Mouse (Mus musculus) C2C12 (cell line): ENCODE results near the gene Myef2. TPM values are rescaled to one million over a fixed set of nuclear protein-coding genes. Genes with fewer than 3 reads are reported as not detected.
A peak's percentile ranks its signal among the peaks of the same experiment; 100 is the strongest.

Experiments used
- H3K27me3 ChIP-seq: one replicate; pipeline ENCODE4 v1.6.1; 2011; ENCODE audit not compliant: control insufficient read depth, insufficient read depth, insufficient read length
- H3K36me3 ChIP-seq: one replicate; pipeline ENCODE4 v1.6.1; 2011; ENCODE audit not compliant: control insufficient read depth, insufficient read depth
- H3K4me3 ChIP-seq: one replicate; pipeline ENCODE4 v1.5.1; 2011; ENCODE audit warnings: mild to moderate bottlenecking, control low read depth; ENCODE audit not compliant: poor library complexity, insufficient read depth, severe bottlenecking
- H3K79me2 ChIP-seq: one replicate; pipeline ENCODE4 v1.6.1; 2011; ENCODE audit not compliant: control insufficient read depth, insufficient read depth
- H3K79me3 ChIP-seq: one replicate; pipeline ENCODE4 v1.6.1; 2011; ENCODE audit warnings: low read depth, control low read depth
- H3ac ChIP-seq: one replicate; pipeline ENCODE3; 2011; ENCODE audit warnings: low read depth; ENCODE audit not compliant: control insufficient read depth, insufficient read length
- CEBPB ChIP-seq: IDR thresholded peaks from one replicate; pipeline ENCODE4 v1.6.1; 2011; ENCODE audit warnings: low read depth, mild to moderate bottlenecking, control low read depth, moderate library complexity
- CTCF ChIP-seq: IDR thresholded peaks from one replicate; pipeline ENCODE4 v1.5.1; 2011; ENCODE audit not compliant: control insufficient read depth, insufficient read depth, insufficient read length
- FOSL1 ChIP-seq: IDR thresholded peaks from one replicate; pipeline ENCODE4 v1.8.0; 2011; ENCODE audit warnings: mild to moderate bottlenecking, low read length; ENCODE audit not compliant: poor library complexity, insufficient read depth, severe bottlenecking
- MAX ChIP-seq: IDR thresholded peaks from one replicate; pipeline ENCODE4 v1.6.1; 2011; ENCODE audit warnings: mild to moderate bottlenecking, control low read depth
- MYOD1 ChIP-seq: IDR thresholded peaks from one replicate; pipeline ENCODE4 v1.6.1; 2011; ENCODE audit warnings: low read depth; ENCODE audit not compliant: control insufficient read depth, insufficient read length
- MYOG ChIP-seq: IDR thresholded peaks from one replicate; pipeline ENCODE4 v1.6.1; 2011; ENCODE audit not compliant: control insufficient read depth, insufficient read length; ENCODE audit errors: extremely low read depth
- USF1 ChIP-seq: IDR thresholded peaks from one replicate; pipeline ENCODE4 v1.6.1; 2011; ENCODE audit warnings: low read depth, mild to moderate bottlenecking, control low read depth, moderate library complexity
- polyA plus RNA-seq: library from polyadenylated mRNA; unstranded; fragments of >200 nt; fragmentation: generic; extraction: Trizol; gene quantifications from one replicate; pipeline ENCODE4 v1.2.1, GENCODE M21; 2012; ENCODE audit warnings: missing spikeins

Myef2 gene
- polyA plus RNA-seq, 1 experiment: 29.9 TPM

DNA sequence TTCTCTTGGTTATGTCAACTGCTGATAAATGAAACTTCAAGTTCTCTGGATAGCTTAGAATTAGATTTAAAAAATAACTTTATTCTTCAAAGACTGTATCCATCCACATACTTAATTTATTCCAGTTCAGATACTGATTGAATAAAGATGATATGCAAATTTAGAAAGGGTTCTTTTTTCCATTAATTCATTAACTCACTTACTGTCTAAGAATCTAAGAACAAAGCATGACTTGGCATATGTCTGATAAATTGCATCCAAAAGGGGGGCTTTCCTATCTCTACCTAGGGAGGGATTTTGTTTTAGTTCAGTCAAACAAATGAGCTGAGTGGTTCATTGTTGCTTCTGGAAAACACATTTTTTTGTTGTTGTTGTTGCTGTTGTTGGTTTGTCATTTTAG is 18.9 kb upstream of the Myef2 start:
- Histone ChIP-seq H3K4me3 (no peak overlapping the region), H3K27me3 (no peaks in the 10 kb centered on the region), H3K79me3 (no peaks in the 10 kb centered on the region), H3K36me3 (no peaks in the 10 kb centered on the region), H3K79me2 (no peaks in the 10 kb centered on the region), H3ac (no peak overlapping the region)
- no peak for TF ChIP-seq MYOG
- TF ChIP-seq CTCF: no peak
- TF ChIP-seq USF1: no peak
- no peak for TF ChIP-seq MYOD1
- TF ChIP-seq CEBPB: no peak
- TF ChIP-seq FOSL1: no peak

GRCm38 (mm10) chr2:125136846-125137245 is 13.4 kb upstream of the Myef2 start:
- H3K79me2 ChIP-seq: no peaks in the 10 kb centered on the region
- no peaks in the 10 kb centered on the region for H3K79me3 ChIP-seq
- TF ChIP-seq USF1 (no peak), FOSL1 (no peak), MYOD1 (no peak), CTCF (no peak), CEBPB (no peak), MAX (no peak), MYOG (no peak)
- no peak overlapping the region for H3ac ChIP-seq
- H3K27me3 ChIP-seq: no peaks in the 10 kb centered on the region
- no peaks in the 10 kb centered on the region for H3K36me3 ChIP-seq
- H3K4me3 ChIP-seq: no peak overlapping the region

GRCm38 (mm10) chr2:125135903-125136811 is 12.7 kb upstream of the Myef2 start, which contains the start of gene Ctxn2:
TSS of gene Ctxn2 (plus strand) at chr2:125136692.
- TF ChIP-seq MAX (peak; percentile 68), USF1 (no peak), CEBPB (no peak), MYOD1 (no peak)
- Histone ChIP-seq H3K36me3 (no peaks in the 10 kb centered on the region), H3ac (no peak within 1 kb of the TSS)

GRCm38 (mm10) chr2:125134113-125134512 is 10.7 kb upstream of the Myef2 start:
- Histone ChIP-seq H3ac (no peak overlapping the region), H3K79me3 (no peaks in the 10 kb centered on the region), H3K79me2 (no peaks in the 10 kb centered on the region), H3K27me3 (no peaks in the 10 kb centered on the region), H3K36me3 (no peaks in the 10 kb centered on the region), H3K4me3 (no peak overlapping the region)
- TF ChIP-seq CTCF: no peak
- TF ChIP-seq MYOD1: peak; percentile 97
- TF ChIP-seq MYOG: no peak
- no peak for TF ChIP-seq USF1
- no peak for TF ChIP-seq FOSL1
- TF ChIP-seq MAX: no peak
- no peak for TF ChIP-seq CEBPB

More at GRCm38 (mm10) chr2:125135903-125136811, 12.7 kb upstream of the Myef2 start, which contains the start of gene Ctxn2:
- Histone ChIP-seq H3K79me3 (no peaks in the 10 kb centered on the region), H3K79me2 (no peaks in the 10 kb centered on the region), H3K4me3 (peak within 1 kb of the TSS; percentile 22), H3K27me3 (no peaks in the 10 kb centered on the region)

DNA sequence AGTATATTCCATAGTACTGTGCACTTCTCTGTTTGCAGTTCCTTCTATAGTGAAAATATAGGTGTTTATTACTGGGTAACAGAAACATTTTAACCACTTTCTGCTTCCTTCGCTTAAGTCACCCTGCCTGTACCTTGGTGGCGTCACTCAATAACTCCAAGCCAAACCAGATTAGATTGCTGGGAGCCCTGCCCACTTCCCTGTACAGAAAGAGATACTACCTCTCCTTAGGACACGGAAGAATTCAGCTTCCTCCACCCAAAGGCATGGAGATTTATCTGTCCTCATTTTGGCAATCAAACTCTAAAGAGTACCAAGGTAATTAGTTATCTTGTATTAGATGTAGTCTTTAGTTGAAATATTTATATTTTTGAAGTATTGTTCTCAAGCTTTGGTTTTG is 3.3 kb upstream of the Myef2 start:
- no peak for TF ChIP-seq MAX
- no peak for TF ChIP-seq MYOG
- Histone ChIP-seq H3K4me3 (no peak overlapping the region), H3K79me3 (peaks cover 13% of the 10 kb centered on the region), H3K36me3 (no peaks in the 10 kb centered on the region), H3ac (no peak overlapping the region), H3K27me3 (no peaks in the 10 kb centered on the region), H3K79me2 (peaks cover 16% of the 10 kb centered on the region)

- Histone ChIP-seq H3K27me3 (no peaks in the 10 kb centered on the region), H3K79me2 (peaks cover 26% of the 10 kb centered on the region), H3K36me3 (peaks cover 1% of the 10 kb centered on the region), H3ac (no peak overlapping the region), H3K79me3 (peaks cover 22% of the 10 kb centered on the region), H3K4me3 (no peak overlapping the region)
- TF ChIP-seq USF1 (no peak), MYOD1 (no peak), MYOG (no peak), MAX (no peak), CEBPB (no peak), CTCF (no peak), FOSL1 (no peak)
These were observed 2.4 kb upstream of the Myef2 start for GRCm38 (mm10) chr2:125125824-125126223.
